Mouse (Mus musculus) gastrocnemius, adult 2 months (tissue): Measurements from ENCODE around the gene Cpt2. TPM values are rescaled to one million over a fixed set of nuclear protein-coding genes. Genes with fewer than 3 reads are reported as not detected.

Experiments used
- DNase-seq: peaks from one replicate; pipeline ENCODE4 v3.0.0; 2022
- H3K27ac ChIP-seq: fragments of 200-600 bp; 2 replicates; pipeline ENCODE4 v1.8.1; 2022; ENCODE audit warnings: mild to moderate bottlenecking
- H3K4me3 ChIP-seq: fragments of 200-600 bp; 2 replicates; pipeline ENCODE4 v1.8.1; 2022; ENCODE audit warnings: mild to moderate bottlenecking, moderate library complexity
- CTCF ChIP-seq: fragments of 200-600 bp; IDR thresholded peaks from 2 replicates; pipeline ENCODE4 v1.8.1; 2022; ENCODE audit warnings: antibody characterized with exemption, mild to moderate bottlenecking, moderate library complexity
- intact Hi-C: fragments of 180-260 bp; cut with DNase I; formaldehyde crosslinking; loops from one replicate; pipeline ENCODE4 v1.15.1; 2025
- total RNA-seq, 2 experiments: library from RNA; stranded (reverse); gene quantifications; 2 replicates each; pipeline ENCODE4 v1.2.3; 2021

Cpt2 gene
- total RNA-seq, 2 experiments from 2014 or later: 61.5 to 103 TPM

GRCm38 (mm10) chr4:107942741-107943140 lies 19.3 kb upstream of the Cpt2 start:
- intact Hi-C loops: no loop called here
- peak overlapping the region; percentile 62 for H3K27ac ChIP-seq
- peak; percentile 56 for DNase-seq
- TF ChIP-seq CTCF: no peak
- no peak overlapping the region for H3K4me3 ChIP-seq

- Histone ChIP-seq H3K27ac (no peak overlapping the region), H3K4me3 (no peak overlapping the region)
- intact Hi-C loops: loop anchor here (10.0 kb wide), 1 partner anchor 197 kb away; no protein-coding TSS in a partner anchor
- no peak for DNase-seq
- TF ChIP-seq CTCF: no peak
Observed at GRCm38 (mm10) chr4:107938124-107938523, 14.7 kb upstream of the Cpt2 start.

- peak; percentile 77 for TF ChIP-seq CTCF
- DNase-seq: peak; percentile 80
- Histone ChIP-seq H3K4me3 (no peak overlapping the region), H3K27ac (no peak overlapping the region)
- intact Hi-C loops: loop anchor here (10.0 kb wide), 1 partner anchor 197 kb away; no protein-coding TSS in a partner anchor
Observed at GRCm38 (mm10) chr4:107937338-107937737, 13.9 kb upstream of the Cpt2 start.

- no peak for DNase-seq
- Histone ChIP-seq H3K4me3 (no peak overlapping the region), H3K27ac (no peak overlapping the region)
- TF ChIP-seq CTCF: no peak
- intact Hi-C loops: loop anchor here (10.0 kb wide), 1 partner anchor 200 kb away; no protein-coding TSS in a partner anchor
Observed at GRCm38 (mm10) chr4:107935254-107935653, 11.8 kb upstream of the Cpt2 start.

- TF ChIP-seq CTCF: no peak
- Histone ChIP-seq H3K4me3 (no peak overlapping the region), H3K27ac (no peak overlapping the region)
- no peak for DNase-seq
- intact Hi-C loops: loop anchor here (10.0 kb wide), 1 partner anchor 202 kb away; no protein-coding TSS in a partner anchor
Observed at GRCm38 (mm10) chr4:107933239-107933638, 9.8 kb upstream of the Cpt2 start.

GRCm38 (mm10) chr4:107931453-107931852 lies 8.0 kb upstream of the Cpt2 start:
- Histone ChIP-seq H3K27ac (no peak overlapping the region), H3K4me3 (no peak overlapping the region)
- TF ChIP-seq CTCF: no peak
- DNase-seq: no peak
- intact Hi-C loops: loop anchor here (10.0 kb wide), 1 partner anchor 203 kb away; no protein-coding TSS in a partner anchor

GRCm38 (mm10) chr4:107928726-107929125 lies 5.3 kb upstream of the Cpt2 start:
- intact Hi-C loops: loop anchor here (10.0 kb wide), 2 partner anchors 146 to 376 kb away; partner anchors contain the start of gene Zyg11b
- Histone ChIP-seq H3K4me3 (no peak overlapping the region), H3K27ac (no peak overlapping the region)
- no peak for DNase-seq
- TF ChIP-seq CTCF: no peak

- Histone ChIP-seq H3K4me3 (no peak overlapping the region), H3K27ac (no peak overlapping the region)
- no peak for DNase-seq
- intact Hi-C loops: loop anchor here (10.0 kb wide), 2 partner anchors 147 to 377 kb away; partner anchors contain the start of gene Zyg11b
- no peak for TF ChIP-seq CTCF
Observed at GRCm38 (mm10) chr4:107928269-107928668, 4.9 kb upstream of the Cpt2 start.

- intact Hi-C loops: loop anchor here (10.0 kb wide), 2 partner anchors 151 to 381 kb away; partner anchors contain the start of gene Zyg11b
- no peak for DNase-seq
- Histone ChIP-seq H3K4me3 (peak overlapping the region; percentile 91), H3K27ac (peak overlapping the region; percentile 98)
- TF ChIP-seq CTCF: no peak
Observed at GRCm38 (mm10) chr4:107923803-107924194, 389 bp upstream of the Cpt2 start.

- peak overlapping the region; percentile 98 for H3K27ac ChIP-seq
- intact Hi-C loops: loop anchor here (10.0 kb wide), 2 partner anchors 153 to 383 kb away; partner anchors contain the start of gene Zyg11b
Observed at GRCm38 (mm10) chr4:107921952-107922351, 1.5 kb downstream of the Cpt2 start.

GRCm38 (mm10) chr4:107921152-107921695 lies 2.2 kb downstream of the Cpt2 start:
- peak overlapping the region; percentile 91 for H3K4me3 ChIP-seq
- no peak for TF ChIP-seq CTCF
- peak overlapping the region; percentile 98; the same call in 1 of the 2 replicates for H3K27ac ChIP-seq
- intact Hi-C loops: loop anchor here (10.0 kb wide), 2 partner anchors 154 to 384 kb away; partner anchors contain the start of gene Zyg11b
- no peak for DNase-seq

More at GRCm38 (mm10) chr4:107921952-107922351, 1.5 kb downstream of the Cpt2 start:
- DNase-seq: no peak
- peak overlapping the region; percentile 91 for H3K4me3 ChIP-seq
- no peak for TF ChIP-seq CTCF

GRCm38 (mm10) chr4:107920336-107920735 lies 3.1 kb downstream of the Cpt2 start:
- Histone ChIP-seq H3K27ac (no peak overlapping the region; the same call in 1 of the 2 replicates), H3K4me3 (no peak overlapping the region)
- DNase-seq: no peak
- no peak for TF ChIP-seq CTCF
- intact Hi-C loops: loop anchor here (10.0 kb wide), 2 partner anchors 154 to 384 kb away; partner anchors contain the start of gene Zyg11b

GRCm38 (mm10) chr4:107910020-107910419 lies 13.4 kb downstream of the Cpt2 start:
- no peak for DNase-seq
- no peak for TF ChIP-seq CTCF
- intact Hi-C loops: no loop called here
- Histone ChIP-seq H3K4me3 (no peak overlapping the region), H3K27ac (no peak overlapping the region)
